In genomic region chr7:89216628-89217027, GRCm38 (mm10) we compare ENCODE assay signal across 11 mouse cellular contexts.
DNase-seq lines count a peak whose midpoint lies in the region; ATAC-seq and TF ChIP-seq lines count a peak whose summit lies in the region.
"Had no signal": no experiment of that assay in that cellular context is flagged by ENCODE, and none has a peak within 500 bp of the region (broad histone marks: within the 10 kb centered on the region; RNA-seq: fewer than 3 reads in every experiment).

No protein-coding gene starts in this region.

- H3K9ac ChIP-seq in kidney, postnatal 0 days (ENCODE audit: low read depth, low read length) = no peak overlapping the region
- no peak overlapping the region for H3K9ac ChIP-seq in kidney, embryonic 15.5 days
- H3K9ac ChIP-seq in MEL (ENCODE audit: control insufficient read depth, low read depth, low read length, poor library complexity, severe bottlenecking) = no peak overlapping the region
- H3K9ac ChIP-seq: limb, embryonic 13.5 days had no signal

- peak; percentile 44 for DNase-seq in kidney, postnatal 0 days (ENCODE audit: low spot score)
- DNase-seq in A20 (ENCODE audit: low read depth, low spot score) (peak; percentile 74), MEL (ENCODE audit: low read depth, low spot score) (no peak)
- DNase-seq in right cerebral cortex, postnatal 25 days = no peak
- no peak for DNase-seq in frontal cortex, postnatal 25 days (ENCODE audit: low spot score in 2 of 2)
- DNase-seq: cerebellum, adult 18-20 months; kidney, postnatal 14 days; right cerebral cortex, postnatal 14 days had no signal

- H3K4me2 ChIP-seq in kidney, postnatal 0 days (ENCODE audit: low read length) = no peak overlapping the region
- no peak overlapping the region for H3K4me2 ChIP-seq in kidney, embryonic 15.5 days
- H3K4me2 ChIP-seq: limb, embryonic 13.5 days had no signal

- TF ChIP-seq RAD21 in MEL (IDR thresholded peaks at IDR 0.05; ENCODE audit: low read depth, low read length) = no peak

- H3K79me2 ChIP-seq in MEL (ENCODE audit: control insufficient read depth, insufficient read depth, low read length, poor library complexity) = no peaks in the 10 kb centered on the region

- ATAC-seq in kidney, postnatal 0 days (replicated peaks; ENCODE audit: low FRiP score, low read depth) = no peak
- ATAC-seq in kidney, embryonic 15.5 days (replicated peaks; ENCODE audit: low FRiP score) = no peak
- ATAC-seq in megakaryocyte progenitor cell, adult 5-6 weeks (replicated peaks; ENCODE audit: poor library complexity) = peak; percentile 73

- H3K27me3 ChIP-seq in kidney, postnatal 0 days (ENCODE audit: insufficient read depth, low read length) = no peaks in the 10 kb centered on the region
- H3K27me3 ChIP-seq in kidney, embryonic 15.5 days = no peaks in the 10 kb centered on the region
- H3K27me3 ChIP-seq in MEL (ENCODE audit: control insufficient read depth in 1 of 2, insufficient read depth in 2 of 2, low read length in 2 of 2) = no peaks in the 10 kb centered on the region
- H3K27me3 ChIP-seq: limb, embryonic 13.5 days had no signal

- TF ChIP-seq EP300 in MEL (IDR thresholded peaks at IDR 0.05; ENCODE audit: low read depth in 1 of 2, low read length in 2 of 2) = no peak

- no peak overlapping the region for H3K27ac ChIP-seq in kidney, postnatal 0 days
- no peak overlapping the region for H3K27ac ChIP-seq in kidney, embryonic 15.5 days
- H3K27ac ChIP-seq in MEL (ENCODE audit: control insufficient read depth, low read depth, low read length) = no peak overlapping the region
- H3K27ac ChIP-seq: limb, embryonic 13.5 days had no signal

- peaks cover 8% of the 10 kb centered on the region; the same call in 1 of the 2 replicates for H3K4me1 ChIP-seq in kidney, postnatal 0 days (replicated peaks; ENCODE audit: insufficient read depth, low read length)
- peaks cover 9% of the 10 kb centered on the region for H3K4me1 ChIP-seq in kidney, embryonic 15.5 days
- H3K4me1 ChIP-seq in MEL (ENCODE audit: control insufficient read depth in 1 of 2, insufficient read depth in 2 of 2, low read length in 2 of 2) = peaks cover 3 to 5% of the 10 kb centered on the region in 2 experiments

- no peak overlapping the region for H3K4me3 ChIP-seq in kidney, postnatal 0 days (replicated peaks; ENCODE audit: low read depth, low read length)
- H3K4me3 ChIP-seq in kidney, embryonic 15.5 days (replicated peaks) = no peak overlapping the region
- no peak overlapping the region for H3K4me3 ChIP-seq in MEL (ENCODE audit: control insufficient read depth in 1 of 2, insufficient read depth in 1 of 2, low read depth in 2 of 2, low read length in 2 of 2)
- H3K4me3 ChIP-seq: limb, embryonic 13.5 days had no signal

- H3K9me3 ChIP-seq in kidney, postnatal 0 days (replicated peaks; ENCODE audit: low read length) = no peaks in the 10 kb centered on the region
- no peaks in the 10 kb centered on the region for H3K9me3 ChIP-seq in kidney, embryonic 15.5 days (replicated peaks)
- no peaks in the 10 kb centered on the region for H3K9me3 ChIP-seq in MEL (replicated peaks; ENCODE audit: insufficient read depth, low read length)
- H3K9me3 ChIP-seq: limb, embryonic 13.5 days had no signal

- TF ChIP-seq CTCF in kidney, postnatal 0 days (IDR thresholded peaks at IDR 0.05; ENCODE audit: low read depth) = no peak
- TF ChIP-seq CTCF in MEL (IDR thresholded peaks at IDR 0.05 in 2 of 3, conservative IDR thresholded peaks at IDR 0.05 in 1 of 3; ENCODE audit: control insufficient read depth in 1 of 3, insufficient read depth in 1 of 3, low read depth in 2 of 3, low read length in 3 of 3, poor library complexity in 1 of 3, severe bottlenecking in 1 of 3) = no peak

- 29% methylated on average over 1 of the region's 1 CpGs for WGBS in kidney, postnatal 0 days
- WGBS in kidney, embryonic 15.5 days = 21% methylated on average over 1 of the region's 1 CpGs

- H3K36me3 ChIP-seq in kidney, postnatal 0 days (ENCODE audit: insufficient read depth, low read length) = no peaks in the 10 kb centered on the region
- H3K36me3 ChIP-seq in kidney, embryonic 15.5 days = no peaks in the 10 kb centered on the region
- H3K36me3 ChIP-seq in MEL (ENCODE audit: control insufficient read depth in 1 of 2, insufficient read depth in 2 of 2, low read length in 2 of 2) = peaks cover 0 to 5% of the 10 kb centered on the region in 2 experiments; a peak in 1 of 4 replicates
- H3K36me3 ChIP-seq: limb, embryonic 13.5 days had no signal

- TF ChIP-seq POLR2A in MEL (IDR thresholded peaks at IDR 0.05; ENCODE audit: control insufficient read depth in 1 of 2, insufficient read depth in 1 of 2, low read depth in 1 of 2, low read length in 2 of 2, poor library complexity in 1 of 2) = no peak

TF ChIP-seq in MEL, 35 proteins besides CTCF, POLR2A, EP300 and RAD21:
- TF ChIP-seq ZNF384 (IDR thresholded peaks at IDR 0.05; ENCODE audit: low read depth, low read length) (0 out of 2 replicates have a peak, but pooled peaks have one; percentile 32), MXI1 (IDR thresholded peaks at IDR 0.05; ENCODE audit: low read depth, low read length) (no peak), GATA1 (IDR thresholded peaks at IDR 0.05; ENCODE audit: low read depth, low read length) (no peak)

Comparison
In these comparisons a context has a peak if more than half of its experiments do, and no peak if none do; other contexts are left out.
1. DNase-seq: peak in kidney, postnatal 0 days (single experiment) and A20 (single experiment); none in MEL (single experiment), right cerebral cortex, postnatal 25 days (single experiment) and frontal cortex, postnatal 25 days (0 of 2).